Mouse (Mus musculus): ENCODE measurements at regions not wholly inside any gene's neighbourhood (a gene's known extent, or its start where the extent isn't known, plus 50 kb on each side); places are given as distances from the start of the nearest gene placed in this dataset.

- no peak overlapping the region for H3K9ac ChIP-seq
- H3K27me3 ChIP-seq (replicated peaks) = no peaks in the 10 kb centered on the region
- peak; percentile 73 for ATAC-seq
- no peak overlapping the region for H3K4me3 ChIP-seq (replicated peaks)
- H3K27ac ChIP-seq = no peak overlapping the region
- H3K4me2 ChIP-seq (replicated peaks) = no peak overlapping the region
- H3K36me3 ChIP-seq = no peaks in the 10 kb centered on the region
- 70% methylated on average over 1 of the region's 1 CpGs for WGBS
- H3K4me1 ChIP-seq (replicated peaks) = no peaks in the 10 kb centered on the region
- H3K9me3 ChIP-seq = no peaks in the 10 kb centered on the region
Measured at GRCm38 (mm10) chr15:45171605-45172004, 5037.4 kb downstream of the 9330182O14Rik start.

GRCm38 (mm10) chr15:45178341-45178740, 5044.2 kb downstream of the 9330182O14Rik start:
- Histone ChIP-seq H3K27ac (no peak overlapping the region), H3K4me3 (replicated peaks) (no peak overlapping the region), H3K27me3 (replicated peaks) (no peaks in the 10 kb centered on the region), H3K9me3 (no peaks in the 10 kb centered on the region), H3K4me2 (replicated peaks) (no peak overlapping the region), H3K36me3 (no peaks in the 10 kb centered on the region), H3K9ac (no peak overlapping the region), H3K4me1 (replicated peaks) (no peaks in the 10 kb centered on the region)
- 41% methylated on average over 2 of the region's 2 CpGs for WGBS
- ATAC-seq = no peak

- Histone ChIP-seq H3K4me1 (replicated peaks) (no peaks in the 10 kb centered on the region), H3K9me3 (no peaks in the 10 kb centered on the region), H3K27ac (no peak overlapping the region), H3K4me3 (replicated peaks) (no peak overlapping the region), H3K36me3 (no peaks in the 10 kb centered on the region), H3K9ac (no peak overlapping the region), H3K4me2 (replicated peaks) (no peak overlapping the region), H3K27me3 (replicated peaks) (no peaks in the 10 kb centered on the region)
- ATAC-seq = peak; percentile 88
- 31% methylated on average over 5 of the region's 5 CpGs for WGBS
Measured at GRCm38 (mm10) chr15:45180173-45180572, 5046.0 kb downstream of the 9330182O14Rik start.

Measured in intestine, embryonic 15.5 days (tissue).